Mouse (Mus musculus): ENCODE data around the gene Sec24a. TPM values are rescaled to one million over a fixed set of nuclear protein-coding genes. Genes with fewer than 3 reads are reported as not detected.

The Sec24a gene
- total RNA-seq, 2 experiments from 2014 or later = 24.4 to 25.8 TPM

GRCm38 (mm10) chr11:51658291-51658690, 105.1 kb downstream of the Sec24a start:
- no peak for DNase-seq (ENCODE audit: extremely low spot score in 1 of 2, low spot score in 2 of 2)
- intact Hi-C loops (cut with DNase I) = no loop called here

DNA sequence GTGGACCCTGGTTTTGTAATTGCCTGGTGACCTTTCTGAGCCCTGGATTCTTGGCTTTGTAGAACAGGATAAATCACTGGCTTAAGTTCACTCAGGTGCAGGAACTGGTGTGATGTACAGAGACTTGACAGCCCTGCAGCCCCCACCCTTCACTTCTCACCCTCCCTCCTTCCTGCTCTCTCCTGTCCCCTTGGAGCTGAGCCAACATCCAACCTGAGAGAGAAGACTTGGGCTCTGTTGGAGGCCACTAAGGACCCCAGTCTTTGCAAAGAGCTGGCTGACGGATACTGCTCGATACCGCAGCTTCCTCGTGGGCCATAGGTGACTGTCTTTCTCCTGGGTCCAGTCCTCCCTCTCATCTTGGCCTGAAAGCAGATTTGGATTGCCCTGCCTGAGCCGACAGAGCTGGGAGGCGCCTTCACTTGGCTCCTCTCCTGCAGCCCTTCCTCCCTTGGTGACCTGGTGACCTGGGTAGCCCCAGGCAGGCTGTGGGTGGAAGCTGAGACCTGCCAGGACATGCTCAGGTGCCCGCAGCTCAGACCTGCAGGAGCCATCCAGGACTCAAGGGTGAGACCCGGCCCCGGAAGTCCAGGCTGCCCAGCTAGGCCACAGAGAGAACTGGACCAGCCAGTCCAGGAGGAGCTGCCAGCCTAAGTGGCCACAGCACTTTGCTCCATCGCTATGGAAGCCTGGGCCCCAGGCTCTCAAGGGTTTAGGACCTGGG, 106.5 kb downstream of the Sec24a start:
- intact Hi-C loops (cut with DNase I) = no loop called here
- DNase-seq (ENCODE audit: extremely low spot score in 1 of 2, low spot score in 2 of 2) = no peak

GRCm38 (mm10) chr11:51654891-51655290, 108.5 kb downstream of the Sec24a start:
- no peak for DNase-seq (ENCODE audit: extremely low spot score in 1 of 2, low spot score in 2 of 2)
- intact Hi-C loops (cut with DNase I) = no loop called here

GRCm38 (mm10) chr11:51653736-51654135, 109.7 kb downstream of the Sec24a start:
- no peak for DNase-seq (ENCODE audit: extremely low spot score in 1 of 2, low spot score in 2 of 2)
- intact Hi-C loops (cut with DNase I) = no loop called here

- intact Hi-C loops (cut with DNase I) = no loop called here
- no peak for DNase-seq (ENCODE audit: extremely low spot score in 1 of 2, low spot score in 2 of 2)
Measured at GRCm38 (mm10) chr11:51652889-51653418, 110.5 kb downstream of the Sec24a start.

- peak in 1 of 2 experiments; percentile 83 for DNase-seq (ENCODE audit: extremely low spot score in 1 of 2, low spot score in 2 of 2)
Measured at GRCm38 (mm10) chr11:51650691-51651515, 112.5 kb downstream of the Sec24a start, which contains the start of the genes N4bp3 and D930048N14Rik. N4bp3 (minus strand) TSS chr11:51650842. D930048N14Rik (plus strand) TSS chr11:51650954.

GRCm38 (mm10) chr11:51650261-51650660, 113.2 kb downstream of the Sec24a start:
- peak in 1 of 2 experiments; percentile 53 for DNase-seq (ENCODE audit: extremely low spot score in 1 of 2, low spot score in 2 of 2)
- intact Hi-C loops (cut with DNase I) = no loop called here

More at GRCm38 (mm10) chr11:51650691-51651515, 112.5 kb downstream of the Sec24a start, which contains the start of the genes N4bp3 and D930048N14Rik:
- intact Hi-C loops (cut with DNase I) = no loop called here

GRCm38 (mm10) chr11:51649889-51650199, 113.6 kb downstream of the Sec24a start:
- no peak for DNase-seq (ENCODE audit: extremely low spot score in 1 of 2, low spot score in 2 of 2)
- intact Hi-C loops (cut with DNase I) = no loop called here

- intact Hi-C loops (cut with DNase I) = no loop called here
Measured at GRCm38 (mm10) chr11:51649111-51649888, 114.1 kb downstream of the Sec24a start.

GRCm38 (mm10) chr11:51648566-51648965, 114.9 kb downstream of the Sec24a start:
- peak in 1 of 2 experiments; percentile 62 for DNase-seq (ENCODE audit: extremely low spot score in 1 of 2, low spot score in 2 of 2)
- intact Hi-C loops (cut with DNase I) = no loop called here

More at GRCm38 (mm10) chr11:51649111-51649888, 114.1 kb downstream of the Sec24a start:
- no peak for DNase-seq (ENCODE audit: extremely low spot score in 1 of 2, low spot score in 2 of 2)

GRCm38 (mm10) chr11:51646751-51647667, 116.4 kb downstream of the Sec24a start:
- intact Hi-C loops (cut with DNase I) = no loop called here
- peak in 1 of 2 experiments; percentile 58 for DNase-seq (ENCODE audit: extremely low spot score in 1 of 2, low spot score in 2 of 2)

DNA sequence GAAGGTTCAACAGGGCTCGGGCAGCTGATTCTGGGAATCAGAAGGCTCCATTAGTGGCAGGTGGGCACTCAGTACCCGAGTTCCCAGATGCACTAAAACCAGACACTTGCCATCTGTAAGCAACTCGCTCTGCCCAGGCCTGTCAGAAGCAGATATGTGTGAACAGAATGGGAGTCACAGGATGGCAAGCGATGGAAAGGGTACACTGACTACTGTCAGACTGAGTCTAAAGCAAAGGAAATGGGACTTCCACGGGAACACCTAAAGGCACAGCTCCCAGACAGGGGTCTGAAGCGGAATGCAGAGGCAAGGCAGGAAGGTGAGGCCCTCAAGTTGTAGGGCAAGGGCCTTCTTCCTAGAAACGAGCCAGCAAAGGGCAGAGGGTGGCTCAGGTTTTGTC, 117.2 kb downstream of the Sec24a start:
- DNase-seq (ENCODE audit: extremely low spot score in 1 of 2, low spot score in 2 of 2) = no peak
- intact Hi-C loops (cut with DNase I) = no loop called here

DNA sequence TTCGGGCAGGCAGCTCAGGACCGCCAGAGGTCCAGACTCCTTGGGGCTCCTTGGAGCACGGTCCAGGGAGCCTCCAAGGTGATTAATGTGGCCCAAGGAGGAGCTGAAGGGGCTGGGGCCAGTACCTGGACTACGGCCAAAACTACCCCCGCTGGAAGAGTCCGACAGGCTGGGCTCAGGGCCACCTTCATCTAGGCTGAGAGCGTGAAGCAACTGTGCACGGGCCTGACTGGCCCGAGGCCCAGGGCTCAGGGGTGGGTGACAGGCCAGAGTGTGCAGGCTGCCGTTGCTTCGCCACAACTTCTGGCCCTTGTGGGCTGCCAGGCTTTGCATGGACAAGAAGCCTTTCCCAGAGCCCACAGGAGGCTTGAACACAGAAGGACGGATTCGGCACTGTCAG, 118.1 kb downstream of the Sec24a start:
- DNase-seq (ENCODE audit: extremely low spot score in 1 of 2, low spot score in 2 of 2) = no peak
- intact Hi-C loops (cut with DNase I) = no loop called here

DNA sequence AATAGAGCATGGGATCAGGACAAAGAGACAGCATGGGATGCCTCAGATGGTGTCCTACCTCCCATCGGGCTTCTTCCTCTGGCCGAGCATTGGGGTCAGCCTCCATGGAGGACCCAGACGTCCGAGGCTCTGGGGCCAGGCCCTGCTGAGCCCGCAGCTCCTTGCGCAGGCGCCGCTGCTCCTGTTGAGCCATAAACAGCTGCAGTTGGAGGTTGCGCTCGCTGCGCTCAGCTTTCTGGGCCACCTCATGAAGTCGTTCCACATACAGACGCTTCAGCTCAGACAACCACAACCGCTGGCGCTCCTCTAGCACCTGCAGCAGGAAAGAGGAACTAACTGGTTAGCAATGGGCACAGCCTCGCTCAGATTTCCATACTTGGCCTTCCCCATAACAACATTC, 119.2 kb downstream of the Sec24a start:
- DNase-seq (ENCODE audit: extremely low spot score in 1 of 2, low spot score in 2 of 2) = no peak
- intact Hi-C loops (cut with DNase I) = no loop called here

GRCm38 (mm10) chr11:51643761-51644160, 119.7 kb downstream of the Sec24a start:
- intact Hi-C loops (cut with DNase I) = no loop called here
- no peak for DNase-seq (ENCODE audit: extremely low spot score in 1 of 2, low spot score in 2 of 2)

GRCm38 (mm10) chr11:51643202-51643601, 120.2 kb downstream of the Sec24a start:
- intact Hi-C loops (cut with DNase I) = no loop called here
- no peak for DNase-seq (ENCODE audit: extremely low spot score in 1 of 2, low spot score in 2 of 2)
